Mouse (Mus musculus) gastrocnemius, postnatal 10 days (tissue): ENCODE measurements around the gene Rap1gap2. TPM values are rescaled to one million over a fixed set of nuclear protein-coding genes. Genes with fewer than 3 reads are reported as not detected.
A peak's percentile ranks its signal among the peaks of the same experiment; 100 is the strongest.

ENCODE experiments used
- DNase-seq: peaks from one replicate; pipeline ENCODE4 v3.0.0; 2021; ENCODE audit warnings: mixed read lengths
- total RNA-seq, 2 experiments: library from RNA; stranded (reverse); gene quantifications; 2 replicates each; pipeline ENCODE4 v1.2.3; 2021

Rap1gap2 gene
- total RNA-seq, 2 experiments from 2014 or later: 15.0 to 16.1 TPM

DNA sequence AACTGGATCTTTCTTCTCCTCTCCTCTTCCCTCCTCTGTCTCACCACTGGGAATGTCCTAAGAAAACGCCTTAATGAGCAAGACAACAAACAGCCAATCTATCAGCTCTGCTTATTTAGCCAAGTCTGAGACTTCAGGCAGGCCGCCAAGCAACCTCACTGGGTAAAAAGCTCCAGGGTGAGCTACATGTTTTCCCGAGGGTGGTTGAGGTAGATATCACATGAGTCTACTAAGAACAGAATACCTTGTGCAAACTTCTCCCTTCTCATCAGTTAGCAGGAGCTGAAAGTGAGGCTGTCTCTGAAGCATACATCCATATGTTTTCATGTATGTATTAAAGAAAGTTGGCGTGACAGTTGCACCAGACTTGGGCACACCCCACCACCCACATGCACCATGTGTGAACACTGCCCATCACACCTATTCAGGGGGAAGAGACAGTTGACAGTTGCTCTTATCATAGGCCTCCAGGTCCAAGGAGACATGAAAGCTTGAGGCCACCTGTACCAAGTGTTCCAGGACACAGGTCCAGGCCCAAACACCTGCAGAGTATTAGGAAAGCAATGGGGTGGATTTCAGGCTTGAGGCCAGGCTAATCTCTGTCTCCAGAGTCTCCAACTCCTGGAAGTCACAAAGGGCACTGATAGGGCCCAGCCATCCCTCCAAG is 35.8 kb downstream of the Rap1gap2 start:
- no peak for DNase-seq

DNA sequence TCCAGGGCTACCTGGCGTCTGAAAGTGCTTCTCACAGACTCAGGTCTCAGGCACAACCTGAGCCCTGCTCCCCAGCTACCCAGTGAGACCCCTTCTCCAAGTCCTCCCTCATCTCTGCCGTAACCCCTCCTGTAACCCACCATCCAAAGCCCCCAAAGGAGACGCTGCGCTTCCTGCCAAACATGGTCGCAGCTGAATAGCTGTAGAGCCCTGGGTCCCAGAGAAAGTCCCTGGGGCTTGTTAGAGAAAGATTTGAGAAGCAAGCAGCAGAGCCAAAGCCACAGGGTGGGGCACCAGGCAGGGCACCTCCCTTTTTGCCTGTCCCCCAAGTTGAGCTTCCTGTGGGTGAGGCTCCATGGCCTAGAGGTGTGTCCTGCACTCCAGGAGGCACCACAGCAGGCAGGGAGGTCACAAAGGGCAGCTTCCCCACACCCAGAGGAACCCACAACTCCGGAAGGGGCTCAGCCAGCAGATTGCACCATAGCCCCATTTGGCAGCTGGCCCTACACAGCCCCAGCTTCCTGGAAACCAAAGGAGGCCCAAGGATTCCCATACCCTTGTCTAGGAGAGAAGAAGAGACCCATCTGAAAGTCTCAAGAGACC is 38.2 kb downstream of the Rap1gap2 start:
- no peak for DNase-seq

DNA sequence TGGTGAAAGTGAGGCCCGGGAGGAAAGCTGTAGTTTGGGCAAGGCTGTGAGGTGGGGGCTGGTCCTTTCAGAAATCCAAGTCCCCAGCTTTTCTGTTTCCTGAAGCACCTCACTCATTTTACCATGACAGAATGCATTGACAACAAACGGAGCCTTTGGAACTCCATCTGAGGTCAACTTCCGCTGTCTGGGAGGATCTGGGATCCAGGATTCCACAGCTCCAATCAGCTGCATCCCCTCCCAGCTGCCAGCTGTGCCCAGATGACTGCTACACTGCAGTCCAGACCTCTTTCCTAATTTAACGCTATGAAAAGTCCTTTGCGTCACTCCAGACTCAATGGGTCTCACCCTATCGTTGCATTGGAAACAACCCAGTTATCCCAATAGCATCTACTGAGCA is 41.0 kb downstream of the Rap1gap2 start:
- no peak for DNase-seq

DNA sequence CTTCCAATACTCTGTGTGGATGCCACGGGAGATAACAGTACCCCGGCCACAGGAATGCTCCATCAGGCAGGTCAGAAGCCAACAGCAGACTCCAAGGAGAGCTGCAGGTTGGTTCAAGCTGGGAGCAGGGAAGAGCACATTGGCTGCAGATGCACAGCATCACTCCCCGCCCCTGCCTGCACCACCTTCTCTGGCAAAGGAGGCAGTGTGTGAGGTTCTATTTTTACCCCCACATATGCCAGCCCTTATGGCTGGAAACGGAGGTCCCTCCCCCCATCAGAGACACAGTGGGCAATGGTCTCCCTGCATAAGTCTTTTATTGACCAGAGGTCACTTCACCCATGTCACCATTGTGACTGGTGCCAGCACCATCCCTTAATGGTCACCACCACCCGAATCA is 42.3 kb downstream of the Rap1gap2 start:
- no peak for DNase-seq

DNA sequence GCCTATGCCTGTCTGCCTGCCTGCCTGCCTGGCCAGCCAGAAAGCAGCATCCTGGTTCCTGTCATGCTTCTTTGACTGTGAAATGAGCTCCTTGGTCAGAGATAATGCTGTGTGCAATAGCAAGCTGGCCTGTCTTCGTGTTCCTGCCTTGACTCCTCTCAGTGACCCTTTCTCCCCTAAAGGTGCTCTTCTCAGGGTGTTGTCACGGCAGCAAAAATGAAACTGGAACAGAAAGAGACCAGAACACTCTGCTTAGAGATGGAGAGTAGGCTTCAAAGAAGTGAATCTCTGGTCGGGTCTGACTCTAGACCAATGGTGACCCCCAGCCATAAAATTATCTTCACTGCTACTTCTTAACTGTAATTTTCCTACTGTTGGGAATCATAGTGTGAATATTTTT is 42.7 kb downstream of the Rap1gap2 start:
- no peak for DNase-seq

DNA sequence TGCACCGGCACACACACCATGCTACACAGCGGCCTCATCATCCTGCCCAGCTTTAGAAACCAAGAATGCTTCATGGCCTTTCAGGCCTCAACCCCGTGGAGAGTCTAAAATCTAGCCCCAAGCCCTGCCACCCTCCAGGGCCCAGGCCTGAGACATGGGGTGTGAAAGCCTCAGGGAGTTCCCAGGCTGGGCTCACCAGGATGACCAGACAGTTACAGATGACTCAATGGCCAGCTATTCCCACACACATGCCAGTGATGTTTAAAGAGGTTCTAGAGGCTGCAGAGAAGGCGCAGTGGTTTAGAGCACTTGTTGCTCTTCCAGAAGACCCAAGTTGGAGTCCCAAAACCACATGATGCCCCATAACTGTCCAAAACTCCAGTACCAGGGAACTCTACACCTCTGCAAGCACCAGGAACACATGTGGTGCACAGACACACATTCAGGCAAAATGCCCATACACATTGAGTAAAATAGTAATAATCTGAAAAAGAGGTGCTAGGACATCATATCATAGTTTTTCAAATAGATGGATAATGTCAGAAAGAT is 44.3 kb downstream of the Rap1gap2 start:
- DNase-seq: no peak

DNA sequence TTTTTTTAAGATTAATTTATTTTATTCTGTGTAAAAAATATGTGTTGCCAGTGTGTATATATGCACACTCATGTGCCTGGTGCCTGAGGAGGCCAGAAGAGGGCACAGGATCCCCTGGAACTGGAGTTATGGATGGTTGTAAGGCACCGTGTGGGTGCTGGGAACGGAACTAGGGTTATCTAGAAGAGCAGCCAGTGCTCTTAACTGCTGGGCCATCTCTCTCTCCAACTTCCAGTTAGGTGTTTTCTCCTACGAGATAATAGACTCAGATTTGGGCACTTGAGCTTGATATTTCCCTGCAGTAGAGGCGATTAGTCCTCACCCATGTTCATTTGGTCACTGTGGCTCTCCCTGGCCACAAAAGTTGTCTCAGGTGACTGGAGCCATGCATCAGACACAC is 49.3 kb downstream of the Rap1gap2 start:
- no peak for DNase-seq

DNA sequence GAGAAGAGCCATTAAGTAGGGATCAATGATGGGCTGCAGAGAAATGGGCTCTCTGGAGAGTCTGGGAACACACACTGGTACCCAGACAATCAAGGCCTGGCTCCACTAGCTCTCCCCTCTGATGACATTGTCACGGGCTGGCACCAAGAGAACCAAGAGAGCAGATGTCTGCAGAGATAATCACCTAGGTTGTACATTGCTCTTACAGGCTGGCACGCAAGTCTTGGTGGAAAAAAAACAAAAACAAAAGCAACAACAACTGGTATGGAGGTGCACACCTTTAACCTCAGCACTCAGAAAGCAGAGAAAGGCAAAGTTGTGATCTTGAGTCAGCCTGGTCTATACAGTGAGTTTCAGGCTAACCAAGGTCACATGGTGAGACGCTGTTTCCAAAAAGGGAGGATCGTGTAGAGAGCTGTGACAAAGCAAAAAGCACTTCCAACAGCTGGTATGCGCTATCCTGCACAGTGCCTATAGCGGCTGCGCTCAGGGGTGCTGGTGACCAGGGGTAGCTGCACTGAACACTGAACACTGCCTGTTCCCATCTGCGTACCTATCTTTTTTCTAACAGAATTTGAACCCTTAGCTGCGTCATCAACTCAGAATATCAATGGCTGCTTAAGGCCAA is 50.0 kb downstream of the Rap1gap2 start:
- DNase-seq: no peak

DNA sequence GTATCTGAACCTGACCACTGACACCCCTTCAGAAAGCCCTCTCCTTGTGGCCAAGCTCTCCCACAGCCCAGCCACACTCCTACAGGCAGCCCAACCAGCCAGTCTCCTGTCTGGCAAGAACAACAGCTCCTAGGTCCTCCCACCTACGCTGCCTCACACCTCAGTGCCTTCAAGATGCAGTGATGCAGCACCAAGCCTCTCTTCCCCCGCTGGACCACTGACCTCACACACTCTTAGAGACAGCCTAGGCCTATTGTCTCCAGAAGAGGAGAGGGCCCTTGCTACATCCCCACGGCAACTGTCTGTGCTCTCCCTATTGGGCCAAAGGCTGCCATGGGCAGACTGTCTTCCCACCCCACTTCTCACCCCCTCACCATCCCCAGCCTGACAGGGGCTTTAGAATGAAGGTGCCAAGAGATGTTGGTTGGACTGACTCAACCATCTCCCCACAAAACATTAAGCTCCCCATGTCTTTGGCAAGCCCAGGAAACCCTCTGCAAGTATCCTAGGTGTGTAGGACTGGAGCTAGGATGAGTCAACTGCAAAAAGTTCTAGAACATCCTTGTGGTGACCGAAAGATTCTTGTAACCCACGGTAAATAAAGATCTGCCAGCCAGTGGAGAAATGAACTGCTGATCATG is 50.8 kb downstream of the Rap1gap2 start:
- DNase-seq: no peak

DNA sequence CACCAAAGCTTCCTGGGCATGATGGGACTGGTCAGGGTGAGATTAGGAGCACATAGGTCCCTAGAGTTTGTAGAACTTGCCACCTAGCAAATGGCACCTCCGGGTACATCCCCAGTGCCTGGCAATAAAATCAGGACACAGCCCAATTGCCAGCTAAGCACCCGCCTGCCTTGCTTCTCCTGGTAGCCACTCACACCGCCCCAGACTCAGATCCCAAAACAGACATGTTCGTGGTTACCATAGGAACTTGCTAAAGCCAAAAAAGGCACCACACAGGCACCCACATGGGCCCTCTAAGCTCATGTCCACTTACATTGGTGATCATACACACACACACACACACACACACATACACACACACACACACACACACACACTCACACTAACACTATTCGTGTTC is 51.8 kb downstream of the Rap1gap2 start:
- no peak for DNase-seq

DNA sequence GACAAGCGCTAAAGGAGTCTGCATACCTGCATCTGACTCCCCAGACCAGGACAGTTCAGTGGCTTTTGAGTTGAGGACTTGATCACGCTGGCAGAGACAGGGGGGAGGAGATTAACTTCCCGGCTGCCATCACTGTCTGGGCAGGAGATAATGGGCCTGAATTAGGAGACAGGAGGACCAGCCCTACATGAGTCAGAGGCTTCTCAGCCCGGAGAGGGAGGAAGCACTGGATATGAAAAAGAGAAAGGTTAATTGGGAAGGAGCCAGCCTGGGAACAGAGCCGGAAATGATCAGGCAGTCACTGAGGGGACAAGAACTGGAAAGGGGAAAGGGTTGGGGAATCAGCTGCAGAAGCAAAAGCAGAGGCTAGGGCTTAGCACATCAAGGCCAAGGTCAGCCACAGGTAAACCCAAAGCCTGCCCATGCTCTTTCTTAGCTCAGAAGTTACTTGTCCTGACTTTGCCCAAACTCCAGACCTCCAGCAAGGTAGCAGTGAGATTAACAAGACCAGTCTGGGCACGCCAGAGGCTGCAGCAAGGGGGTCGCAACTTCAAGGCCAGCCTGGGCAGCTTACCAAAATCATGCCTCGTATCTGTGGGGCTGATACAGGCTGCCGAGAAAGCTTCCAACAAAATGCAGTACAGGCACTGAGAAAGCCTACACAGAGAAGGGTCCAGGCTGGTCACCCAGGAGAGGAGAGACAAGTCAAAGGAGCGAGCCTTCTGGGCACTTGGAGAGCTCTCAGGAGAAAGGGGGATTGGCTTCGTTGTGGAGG is 53.1 kb downstream of the Rap1gap2 start:
- no peak for DNase-seq

DNA sequence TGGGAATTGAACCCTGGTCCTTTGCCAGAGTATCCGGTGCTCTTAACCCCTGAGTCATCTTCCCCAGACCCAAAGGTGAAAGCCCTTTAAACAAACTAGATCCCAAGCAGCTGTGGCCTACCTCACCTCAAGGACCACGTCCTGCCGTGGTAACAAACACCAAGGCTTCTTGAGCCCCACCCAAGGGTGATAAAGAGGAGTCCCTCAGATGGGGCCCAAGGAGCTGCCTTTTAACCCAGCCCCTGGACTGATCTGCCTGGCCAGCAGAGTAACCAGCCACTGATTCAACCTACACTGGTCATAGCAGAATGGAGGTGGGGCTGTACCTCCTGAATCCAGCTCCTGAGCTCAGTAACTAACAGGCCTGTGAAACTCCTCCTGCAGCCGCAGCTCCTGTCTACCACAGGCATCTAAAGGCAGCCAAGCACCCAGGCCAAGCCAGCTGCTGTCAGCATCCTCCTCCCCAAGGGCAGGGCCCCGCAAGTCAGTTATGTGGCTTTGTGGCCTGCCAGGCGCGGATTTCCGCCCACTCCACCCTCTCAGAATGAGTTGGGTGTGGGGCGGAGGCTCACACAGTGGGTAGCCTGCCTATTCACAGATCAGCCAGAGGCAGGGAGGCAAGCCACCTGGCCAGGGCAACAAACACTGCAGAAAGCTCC is 54.9 kb downstream of the Rap1gap2 start:
- DNase-seq: no peak

DNA sequence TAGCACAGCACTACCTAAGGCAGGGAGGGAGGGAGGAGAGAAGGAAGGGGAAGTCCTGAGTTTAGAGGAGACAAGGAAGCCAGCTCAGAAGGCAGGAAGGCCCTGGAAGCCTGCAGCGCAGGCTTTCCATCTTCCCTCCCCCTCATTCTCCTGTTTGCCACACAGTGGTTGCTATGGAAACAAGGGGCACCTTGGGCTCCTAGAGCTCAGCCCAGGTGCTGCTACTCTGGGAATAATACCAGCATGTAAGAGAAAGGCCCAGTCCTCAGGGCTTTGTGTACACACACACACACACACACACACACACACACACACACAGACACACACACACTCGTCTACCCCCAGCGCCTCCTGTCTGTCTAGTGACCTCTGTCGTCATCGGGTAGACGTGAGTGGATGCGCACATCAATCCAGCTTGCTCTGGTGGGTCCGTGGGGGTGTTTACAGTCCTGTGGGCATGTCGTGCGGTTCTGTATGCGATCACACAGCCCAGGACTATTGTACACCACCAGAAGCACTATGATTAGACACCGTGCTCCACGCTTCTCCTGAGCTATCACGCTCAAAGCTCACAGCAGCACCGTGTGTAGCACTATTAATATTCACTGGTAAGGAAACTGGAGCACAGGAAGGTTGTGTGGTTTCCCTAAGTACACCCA is 55.9 kb downstream of the Rap1gap2 start:
- no peak for DNase-seq

DNA sequence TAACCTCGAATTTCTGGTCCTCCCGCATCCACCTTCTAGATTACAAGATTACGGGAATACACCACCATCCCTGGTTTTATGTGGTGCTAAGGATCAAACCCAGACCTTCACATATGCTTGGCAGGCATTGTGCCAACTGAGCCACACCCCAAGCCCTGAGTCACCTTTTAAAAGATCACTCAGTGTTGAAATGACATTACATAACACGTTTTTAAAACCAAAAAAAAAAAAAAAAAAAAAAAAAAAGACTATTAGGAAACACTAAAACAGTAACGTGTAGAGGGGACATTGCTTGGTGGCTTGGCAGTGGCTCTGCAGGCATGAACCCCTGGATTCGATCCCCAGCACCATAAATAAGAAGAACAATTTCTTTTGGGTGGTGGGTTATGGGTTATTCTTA is 59.1 kb downstream of the Rap1gap2 start:
- DNase-seq: no peak

DNA sequence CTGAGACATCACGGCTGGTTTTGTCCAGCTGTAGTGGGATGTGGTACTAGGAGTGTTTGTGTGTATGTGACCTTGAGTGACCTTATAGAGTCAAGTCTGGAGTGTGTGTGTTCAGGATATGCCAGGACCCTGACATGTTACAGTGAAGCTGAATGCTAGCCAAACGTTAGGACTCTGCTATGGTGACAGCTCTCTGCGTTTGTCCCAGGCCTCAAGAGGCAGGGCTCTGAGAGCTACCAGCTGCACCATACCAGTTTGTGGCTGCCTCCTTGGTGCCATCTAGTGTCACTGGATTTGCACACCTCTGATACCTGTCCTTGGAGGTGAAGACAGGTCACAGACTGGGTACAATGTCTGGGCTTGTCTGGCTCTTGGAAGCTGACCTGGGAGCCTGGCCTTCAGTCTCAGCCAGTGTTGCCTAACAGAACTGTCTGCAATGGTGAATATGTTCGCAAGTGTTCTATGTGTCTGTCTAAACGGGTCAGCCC is 60.1 kb downstream of the Rap1gap2 start:
- no peak for DNase-seq

DNA sequence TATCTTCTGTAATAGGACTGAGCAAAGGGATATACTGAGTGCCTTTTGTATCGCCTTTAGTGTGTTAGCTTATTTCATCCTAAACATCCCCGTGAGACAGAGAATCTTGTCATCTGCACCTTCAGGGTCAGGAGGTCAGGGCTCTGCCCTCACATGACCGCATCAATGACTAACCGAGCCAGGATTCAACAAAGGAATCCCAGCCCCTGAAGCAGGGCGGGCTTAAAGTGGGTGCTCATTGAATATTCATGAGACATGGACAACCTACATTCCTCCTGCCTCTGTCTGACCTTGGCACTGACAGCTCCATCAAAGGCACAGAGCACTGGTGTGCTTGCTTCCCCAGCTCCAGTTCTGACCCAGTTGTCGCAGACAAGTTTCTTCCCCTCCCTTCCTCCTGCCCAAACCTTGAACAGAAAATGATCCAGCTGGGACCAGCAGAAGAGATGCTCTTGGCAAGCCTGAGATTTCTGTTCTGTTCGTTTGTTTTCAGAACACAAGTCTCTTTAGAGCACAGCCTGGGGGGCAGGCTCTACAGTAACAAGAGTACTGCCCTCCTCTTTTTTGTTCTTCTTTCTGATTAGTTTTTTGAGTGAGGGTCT is 61.8 kb downstream of the Rap1gap2 start:
- DNase-seq: no peak

DNA sequence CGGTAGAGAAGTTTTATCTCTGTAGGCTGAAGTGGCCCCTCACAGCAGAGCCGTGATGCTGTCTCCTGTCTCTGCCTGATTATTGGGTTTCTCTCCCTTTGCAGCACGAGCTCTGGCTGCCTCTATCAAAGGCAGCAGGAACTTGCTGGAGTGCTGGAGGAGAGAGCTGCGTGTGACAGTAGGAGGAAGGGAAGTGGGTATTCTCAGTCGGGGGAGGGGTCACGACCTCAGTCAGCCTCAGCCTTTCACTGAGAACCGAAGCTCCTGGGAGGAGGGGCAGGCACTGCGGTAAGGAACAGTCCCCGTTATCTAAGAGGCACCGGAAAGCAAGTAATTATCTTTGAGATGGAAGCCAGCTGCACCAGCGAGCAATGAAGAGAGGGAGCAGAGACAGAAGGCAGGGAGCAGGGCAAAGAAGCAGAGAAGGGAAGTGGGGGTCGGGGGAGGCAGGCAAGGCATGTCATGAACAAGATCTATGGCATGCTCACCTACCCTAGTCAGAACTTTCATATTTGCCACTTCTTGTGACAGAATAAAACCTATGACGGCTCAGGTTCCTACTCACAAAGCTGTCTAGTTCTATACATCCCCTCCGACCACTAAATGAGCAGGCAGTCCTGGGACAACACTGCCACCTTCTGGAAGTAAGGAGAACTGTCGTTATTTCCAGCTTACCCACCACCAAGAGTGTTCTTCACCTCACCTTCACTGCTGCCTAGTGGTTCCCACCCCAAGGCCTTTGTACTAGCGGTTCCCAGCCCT is 63.6 kb downstream of the Rap1gap2 start:
- no peak for DNase-seq

DNA sequence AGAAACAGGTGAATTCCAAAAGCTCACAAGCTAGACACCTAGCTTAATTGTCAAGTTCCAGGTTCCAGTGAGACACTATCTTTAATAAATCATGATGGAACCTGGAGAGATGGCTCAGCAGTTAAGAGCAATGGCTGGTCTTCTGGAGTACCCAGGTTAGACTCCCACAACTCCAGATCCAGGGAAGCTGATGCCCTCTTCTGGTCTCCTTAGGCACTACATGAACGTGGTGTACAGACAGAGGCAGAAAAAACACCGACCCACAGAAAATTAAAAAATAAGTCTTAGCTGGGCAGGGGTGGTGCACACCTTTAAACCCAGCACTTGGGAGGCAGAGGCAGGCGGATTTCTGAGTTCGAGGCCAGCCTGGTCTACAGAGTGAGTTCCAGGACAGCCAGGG is 64.5 kb downstream of the Rap1gap2 start:
- DNase-seq: peak; percentile 30

DNA sequence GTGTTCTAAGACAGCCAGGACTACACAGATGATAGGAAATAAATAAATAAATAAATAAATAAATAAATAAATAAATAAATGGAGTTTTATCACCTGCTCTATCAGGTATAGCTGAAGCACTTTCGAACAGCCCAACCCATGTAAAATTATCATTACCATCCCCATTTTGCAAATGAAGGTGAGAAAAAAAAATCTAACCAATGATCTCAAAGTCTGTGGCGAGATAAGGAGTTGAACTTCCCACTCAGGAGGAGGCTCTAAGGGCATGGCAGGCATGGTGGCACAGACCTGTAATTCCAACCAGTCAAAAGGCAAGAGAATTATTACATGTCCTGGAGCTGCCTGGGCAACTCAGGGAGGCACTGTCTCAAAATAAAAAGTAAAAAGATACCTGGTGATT is 65.2 kb downstream of the Rap1gap2 start:
- no peak for DNase-seq

DNA sequence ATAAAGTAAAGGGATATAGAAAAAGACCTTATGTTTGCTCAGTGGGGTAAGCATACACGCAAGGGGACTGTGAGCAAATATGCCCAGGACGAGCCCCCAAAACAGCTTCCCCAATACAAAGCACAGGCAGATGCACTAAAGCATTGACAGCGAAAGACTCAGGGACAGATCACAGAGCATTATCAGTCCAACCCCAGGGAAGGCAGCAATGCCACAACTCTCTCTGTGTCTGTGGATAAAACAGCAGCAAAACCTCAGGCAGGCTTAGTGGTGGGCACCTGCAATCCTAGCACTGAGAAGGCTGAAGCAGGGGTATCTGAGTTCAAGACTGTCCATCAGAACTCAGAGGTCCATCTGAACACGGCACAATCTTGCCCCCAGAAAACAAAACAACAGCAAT is 73.4 kb downstream of the Rap1gap2 start:
- DNase-seq: no peak
